Mouse (Mus musculus) right cerebral cortex, postnatal 36 days (tissue): ENCODE measurements around the gene Caprin1.

Experiments
- DNase-seq, 2 experiments: peaks; one replicate each; pipeline ENCODE4 v3.0.0; 2022; ENCODE audit warnings: low spot score in 2 of 2, mixed read lengths in 1 of 2

Gene Caprin1

GRCm38 (mm10) chr2:103797491-103798009, at the start of gene Caprin1:
Gene Caprin1, minus strand, starts transcription at chr2:103797649.
- DNase-seq: peak; percentile 91 to 92

- DNase-seq: no peak
These were observed 49.4 kb upstream of the Caprin1 start for GRCm38 (mm10) chr2:103846875-103847274.

- no peak for DNase-seq
These were observed 48.8 kb upstream of the Caprin1 start for GRCm38 (mm10) chr2:103846271-103846670.

- no peak for DNase-seq
These were observed 46.6 kb upstream of the Caprin1 start for GRCm38 (mm10) chr2:103844016-103844415.

GRCm38 (mm10) chr2:103843321-103843720, 45.9 kb upstream of the Caprin1 start:
- DNase-seq: no peak

GRCm38 (mm10) chr2:103842299-103842698, 44.9 kb upstream of the Caprin1 start:
- no peak for DNase-seq

- no peak for DNase-seq
These were observed 41.0 kb upstream of the Caprin1 start for GRCm38 (mm10) chr2:103838483-103838882.

GRCm38 (mm10) chr2:103837166-103837565, 39.7 kb upstream of the Caprin1 start:
- DNase-seq: no peak

GRCm38 (mm10) chr2:103835614-103836395, 38.4 kb upstream of the Caprin1 start:
- DNase-seq: no peak

- DNase-seq: no peak
These were observed 36.5 kb upstream of the Caprin1 start for GRCm38 (mm10) chr2:103833816-103834445.

- no peak for DNase-seq
These were observed 35.5 kb upstream of the Caprin1 start for GRCm38 (mm10) chr2:103832899-103833298.

GRCm38 (mm10) chr2:103828900-103829299, 31.5 kb upstream of the Caprin1 start:
- no peak for DNase-seq

- no peak for DNase-seq
These were observed 27.5 kb upstream of the Caprin1 start for GRCm38 (mm10) chr2:103824916-103825315.

- no peak for DNase-seq
These were observed 25.1 kb upstream of the Caprin1 start for GRCm38 (mm10) chr2:103822560-103822959.

- DNase-seq: no peak
These were observed 19.9 kb upstream of the Caprin1 start for GRCm38 (mm10) chr2:103817145-103817895.

GRCm38 (mm10) chr2:103815976-103816375, 18.5 kb upstream of the Caprin1 start:
- DNase-seq: no peak

- no peak for DNase-seq
These were observed 14.2 kb upstream of the Caprin1 start for GRCm38 (mm10) chr2:103811465-103812191.

GRCm38 (mm10) chr2:103810412-103810811, 13.0 kb upstream of the Caprin1 start:
- no peak for DNase-seq

GRCm38 (mm10) chr2:103808466-103808865, 11.0 kb upstream of the Caprin1 start:
- no peak for DNase-seq

- no peak for DNase-seq
These were observed 6.5 kb upstream of the Caprin1 start for GRCm38 (mm10) chr2:103803770-103804530.

- no peak for DNase-seq
These were observed 5.0 kb upstream of the Caprin1 start for GRCm38 (mm10) chr2:103802422-103802821.
